Mouse (Mus musculus) olfactory bulb, adult 2 months (tissue): Measurements from ENCODE around the gene Olfr1368. TPM values are rescaled to one million over a fixed set of nuclear protein-coding genes. Genes with fewer than 3 reads are reported as not detected.
"Not testable (repeated sequence)": the region's sequence is repeated elsewhere in the genome, so short reads cannot be mapped to it uniquely, and the experiment has no call there.

Source experiments
- H3K27ac ChIP-seq: fragments of 200-500 bp; 2 replicates; pipeline ENCODE4 v1.5.1; 2012; ENCODE audit warnings: low read depth, low read length; ENCODE audit not compliant: insufficient read depth
- H3K4me1 ChIP-seq: fragments of 200-500 bp; 2 replicates; pipeline ENCODE4 v1.6.1; 2012; ENCODE audit warnings: low read length; ENCODE audit not compliant: control insufficient read depth, insufficient read depth
- H3K4me3 ChIP-seq: fragments of 200-500 bp; 2 replicates; pipeline ENCODE4 v1.5.1; 2012; ENCODE audit warnings: mild to moderate bottlenecking, low read depth, low read length, moderate library complexity; ENCODE audit not compliant: insufficient read depth
- CTCF ChIP-seq: fragments of 200-500 bp; IDR thresholded peaks from 2 replicates; pipeline ENCODE4 v1.5.1; 2012; ENCODE audit warnings: low read depth, mild to moderate bottlenecking, low read length, moderate library complexity; ENCODE audit not compliant: insufficient read depth
- POLR2A ChIP-seq: fragments of 200-500 bp; IDR thresholded peaks from 2 replicates; pipeline ENCODE4 v1.6.1; 2012; ENCODE audit warnings: mild to moderate bottlenecking, low read depth, low read length, moderate library complexity; ENCODE audit not compliant: insufficient read depth
- WGBS: fragments of 180-500 bp; shearing (Covaris S2); methylation state at CpG from one replicate; pipeline ENCODE4 v1.1.7; 2018; 5-methylcytosine and 5-hydroxymethylcytosine counted together
- polyA plus RNA-seq: library from polyadenylated mRNA; stranded (reverse); fragments of >200 nt; gene quantifications from 2 replicates; pipeline ENCODE4 v1.2.4, GENCODE M21; 2012; ENCODE audit warnings: low replicate concordance; ENCODE audit not compliant: missing spikeins, insufficient read depth, insufficient read length

The Olfr1368 gene
- polyA plus RNA-seq, 1 experiment = not detected

GRCm38 (mm10) chr13:21159475-21159819 lies 13.8 kb upstream of the Olfr1368 start:
- TF ChIP-seq POLR2A (no peak), CTCF (no peak)
- Histone ChIP-seq H3K4me1 (no peaks in the 10 kb centered on the region), H3K4me3 (peak overlapping the region; percentile 49), H3K27ac (no peak overlapping the region)
- under 1% methylated on average over 15 of the region's 15 CpGs for WGBS

DNA sequence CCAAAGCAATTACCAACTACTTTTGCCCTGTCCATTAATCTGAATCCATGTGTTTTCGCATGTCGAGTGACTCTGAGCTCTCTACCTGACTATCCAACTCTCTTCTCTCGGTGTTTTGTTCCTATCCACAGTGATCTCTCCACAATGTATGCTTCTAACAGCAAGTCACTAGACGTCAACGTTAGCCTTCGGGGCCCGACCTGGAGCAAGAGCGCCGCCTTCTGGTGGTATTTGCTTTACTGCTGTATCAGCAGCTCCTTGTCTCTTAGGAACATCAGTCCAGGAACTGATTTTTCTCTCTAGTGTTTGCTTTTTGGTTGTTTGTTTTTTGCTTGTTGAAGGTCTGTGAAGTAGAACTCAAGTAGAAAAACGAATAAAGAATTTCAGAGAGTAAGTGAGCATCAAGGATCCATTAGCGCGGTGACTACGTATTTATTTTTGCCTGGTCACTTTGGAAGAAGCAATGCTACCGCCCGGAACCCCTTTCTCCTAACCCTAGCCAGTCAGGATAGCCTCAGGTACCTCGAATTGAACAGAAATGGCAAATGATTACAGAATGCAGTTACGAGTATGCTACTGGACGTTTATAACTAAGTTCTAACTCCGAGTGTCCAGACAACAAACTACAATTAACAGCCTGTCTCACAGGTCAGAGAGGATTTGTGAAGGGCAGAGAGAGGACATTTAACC lies 13.3 kb upstream of the Olfr1368 start:
- TF ChIP-seq POLR2A (no peak), CTCF (peak; percentile 67; the same call in 1 of the 2 replicates)
- no peaks in the 10 kb centered on the region for H3K4me1 ChIP-seq
- WGBS = 2% methylated on average over 19 of the region's 19 CpGs
- H3K27ac ChIP-seq = no peak overlapping the region
- H3K4me3 ChIP-seq = peak overlapping the region; percentile 49

DNA sequence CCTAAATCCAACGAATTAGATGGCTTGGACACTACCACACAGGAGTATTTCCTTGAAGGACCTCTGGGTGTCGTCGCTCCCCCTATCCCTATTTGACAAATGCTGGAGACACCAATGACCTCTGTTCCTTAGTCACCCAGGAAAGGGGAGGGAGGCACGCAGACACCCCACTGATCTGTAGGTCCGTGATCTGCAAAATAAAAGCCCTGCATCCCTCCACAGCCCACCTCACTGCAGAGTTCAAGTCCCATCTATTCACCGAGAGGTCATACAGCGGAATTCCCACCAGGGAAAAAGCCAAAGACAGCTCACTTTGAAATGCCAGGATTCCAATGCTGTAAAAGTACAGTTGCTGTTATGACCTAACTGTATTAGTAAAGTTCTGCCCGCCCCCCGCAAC lies 12.4 kb upstream of the Olfr1368 start:
- H3K27ac ChIP-seq = no peak overlapping the region
- WGBS = 15% methylated on average over 9 of the region's 9 CpGs
- H3K4me3 ChIP-seq = no peak overlapping the region
- H3K4me1 ChIP-seq = no peaks in the 10 kb centered on the region
- TF ChIP-seq CTCF (no peak), POLR2A (no peak)

- no peak overlapping the region for H3K4me3 ChIP-seq
- TF ChIP-seq CTCF = no peak
- no peak for TF ChIP-seq POLR2A
- WGBS = 87% methylated on average over 5 of the region's 5 CpGs
- H3K27ac ChIP-seq = no peak overlapping the region
- H3K4me1 ChIP-seq = no peaks in the 10 kb centered on the region
Measured at GRCm38 (mm10) chr13:21155888-21156287, 10.2 kb upstream of the Olfr1368 start.

DNA sequence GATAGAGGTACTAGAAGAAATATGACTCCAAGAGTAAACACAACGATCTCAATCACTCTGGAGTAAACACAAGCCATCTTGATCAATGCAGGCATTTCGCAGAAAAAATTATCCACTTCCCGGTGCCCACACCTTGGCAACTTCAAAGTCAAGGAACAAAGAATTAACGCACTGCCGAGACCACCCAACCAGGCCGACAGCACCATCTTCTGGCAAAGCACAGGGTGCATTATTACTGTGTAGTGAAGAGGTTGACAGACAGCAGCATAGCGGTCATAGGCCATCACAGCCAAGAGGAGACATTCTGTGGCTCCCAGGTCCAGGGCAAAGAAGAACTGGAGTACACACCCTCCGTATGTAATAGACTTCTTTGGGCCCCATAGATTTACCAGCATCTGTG lies 3.2 kb downstream of the Olfr1368 start:
- no peak for TF ChIP-seq POLR2A
- TF ChIP-seq CTCF = no peak
- Histone ChIP-seq H3K4me3 (no peak overlapping the region), H3K4me1 (no peaks in the 10 kb centered on the region), H3K27ac (no peak overlapping the region)
- 62% methylated on average over 8 of the region's 8 CpGs for WGBS

DNA sequence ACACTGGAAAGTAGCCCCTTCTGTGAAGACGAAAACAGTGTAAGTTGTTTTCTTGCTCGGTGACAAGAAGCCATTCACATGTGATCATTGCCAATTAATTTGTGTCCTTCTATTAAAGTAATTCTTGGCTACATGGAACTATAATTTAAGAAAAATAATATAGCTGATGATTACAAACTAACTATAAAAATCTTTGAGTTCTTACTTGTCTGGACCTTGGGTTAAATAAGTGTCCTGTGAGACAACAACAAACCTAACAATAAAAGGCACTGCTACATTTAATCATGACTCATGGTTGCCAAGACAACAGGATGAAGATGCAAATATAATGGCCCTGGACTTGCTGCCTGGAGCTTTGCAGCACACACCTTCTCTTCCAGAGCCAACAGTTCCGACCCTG lies 16.3 kb downstream of the Olfr1368 start, which contains the start of gene Olfr263:
Gene Olfr263, plus strand, starts transcription at position 301 of the 400 bp plus-strand sequence.
- not testable (repeated sequence) for H3K4me3 ChIP-seq, H3K27ac ChIP-seq, H3K4me1 ChIP-seq
- 58% methylated on average over 3 of the region's 3 CpGs for WGBS

DNA sequence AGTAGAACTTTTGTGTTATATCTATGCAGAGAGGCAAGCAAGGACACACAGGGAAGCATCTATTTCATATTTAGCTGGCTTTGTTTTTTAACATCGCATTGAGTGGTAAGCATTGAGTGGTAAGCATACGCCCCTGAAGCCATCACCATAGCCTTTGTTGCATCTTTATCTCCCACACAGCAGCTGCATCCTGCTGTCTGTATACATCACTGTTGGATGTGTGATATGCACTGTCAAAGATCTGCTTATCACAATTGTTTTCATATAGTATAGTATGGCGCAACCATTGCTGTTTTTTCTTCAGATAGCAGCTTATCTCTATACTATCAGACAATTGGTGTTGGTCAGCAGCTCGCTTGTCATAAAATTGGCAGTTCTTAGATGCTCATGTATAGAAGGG lies 31.5 kb downstream of the Olfr1368 start:
- WGBS = 93% methylated on average over 4 of the region's 4 CpGs
- Histone ChIP-seq H3K4me3 (no peak overlapping the region), H3K4me1 (no peaks in the 10 kb centered on the region), H3K27ac (no peak overlapping the region)
- no peak for TF ChIP-seq CTCF
- no peak for TF ChIP-seq POLR2A

- not testable (repeated sequence) for H3K27ac ChIP-seq, H3K4me3 ChIP-seq, H3K4me1 ChIP-seq
- 51% methylated on average over 3 of the region's 3 CpGs for WGBS
Measured at GRCm38 (mm10) chr13:21111183-21111582, 34.5 kb downstream of the Olfr1368 start, which contains the start of gene Olfr1369-ps1. TSS of gene Olfr1369-ps1 (plus strand) at chr13:21111483.

- Histone ChIP-seq H3K4me1 (no peaks in the 10 kb centered on the region), H3K4me3 (no peak overlapping the region), H3K27ac (no peak overlapping the region)
- WGBS = 97% methylated on average over 6 of the region's 6 CpGs
- TF ChIP-seq POLR2A (no peak), CTCF (no peak)
Measured at GRCm38 (mm10) chr13:21110441-21110840, 35.2 kb downstream of the Olfr1368 start.

GRCm38 (mm10) chr13:21109759-21110158 lies 35.9 kb downstream of the Olfr1368 start:
- 100% methylated on average over 3 of the region's 3 CpGs for WGBS

More at GRCm38 (mm10) chr13:21109759-21110158, 35.9 kb downstream of the Olfr1368 start:
- Histone ChIP-seq H3K27ac (no peak overlapping the region), H3K4me1 (no peaks in the 10 kb centered on the region), H3K4me3 (no peak overlapping the region)
- TF ChIP-seq POLR2A = no peak
- no peak for TF ChIP-seq CTCF

Other genes starting within 250 kb of the Olfr1368 start
- gene Olfr1370, start 70.9 kb downstream of the Olfr1368 start, polyA plus RNA-seq = not detected in 2 replicates
- not detected in 2 replicates for gene Olfr1369-ps1, start 34.4 kb downstream of the Olfr1368 start, polyA plus RNA-seq
- gene Olfr263, start 16.2 kb downstream of the Olfr1368 start, polyA plus RNA-seq = not detected in 2 replicates
- gene Trim27, start 33.6 kb upstream of the Olfr1368 start, polyA plus RNA-seq = not detected in 2 replicates
- not detected in 2 replicates for gene Gpx5, start 146.9 kb upstream of the Olfr1368 start, polyA plus RNA-seq
- not detected in 2 replicates for gene Gpx6, start 166.3 kb upstream of the Olfr1368 start, polyA plus RNA-seq
- gene Olfr1367, start 201.0 kb upstream of the Olfr1368 start, polyA plus RNA-seq = not detected in 2 replicates
- gene Zscan12, start 217.0 kb upstream of the Olfr1368 start, polyA plus RNA-seq = not detected in 2 replicates